Mouse (Mus musculus) layer of hippocampus, adult 9-10 months (tissue): ENCODE data around the gene Lrrtm3.

Experiments used
- DNase-seq: peaks from one replicate; pipeline ENCODE4 v3.0.0; 2022; ENCODE audit warnings: low spot score

Gene Lrrtm3

DNA sequence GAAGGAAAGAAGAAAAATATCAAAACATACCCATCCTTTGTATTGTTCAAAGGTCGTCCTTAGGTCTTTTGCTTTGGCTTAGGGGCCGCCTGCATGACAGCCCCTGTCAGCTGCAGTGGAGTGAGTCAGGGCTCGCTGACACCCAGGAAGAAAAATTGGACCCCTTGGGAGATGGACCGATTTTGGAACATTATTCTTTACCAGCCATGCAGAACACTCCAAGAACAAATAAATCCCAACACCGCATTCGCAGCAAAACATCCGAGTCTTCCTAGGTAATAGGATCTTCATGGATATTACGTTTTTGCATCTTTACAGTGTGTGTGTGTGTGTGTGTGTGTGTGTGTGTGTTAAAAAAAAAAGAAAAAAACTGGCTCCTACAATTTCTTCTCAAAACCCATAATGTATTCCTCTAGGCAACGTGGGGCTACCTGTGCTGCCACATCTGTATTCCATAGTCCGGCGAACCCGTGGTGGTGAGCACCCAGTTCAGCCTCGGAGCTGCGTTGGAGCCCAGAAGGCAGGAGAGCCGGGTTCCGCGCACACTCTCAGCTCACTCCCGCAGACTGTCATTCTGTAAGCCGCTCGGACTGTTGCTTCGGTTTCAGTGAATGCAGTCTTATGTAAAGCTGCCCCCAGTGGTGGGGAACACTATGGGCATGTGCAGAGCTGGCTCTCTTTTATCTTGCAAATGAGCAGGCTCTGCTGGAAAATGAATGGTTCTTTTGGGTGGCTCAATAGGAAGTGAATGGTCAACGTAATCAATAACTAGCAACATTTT lies at the start of gene Lrrtm3:
Gene Lrrtm3, minus strand, starts transcription at position 598 of the 781 bp plus-strand sequence.
- DNase-seq = peak; percentile 65

DNA sequence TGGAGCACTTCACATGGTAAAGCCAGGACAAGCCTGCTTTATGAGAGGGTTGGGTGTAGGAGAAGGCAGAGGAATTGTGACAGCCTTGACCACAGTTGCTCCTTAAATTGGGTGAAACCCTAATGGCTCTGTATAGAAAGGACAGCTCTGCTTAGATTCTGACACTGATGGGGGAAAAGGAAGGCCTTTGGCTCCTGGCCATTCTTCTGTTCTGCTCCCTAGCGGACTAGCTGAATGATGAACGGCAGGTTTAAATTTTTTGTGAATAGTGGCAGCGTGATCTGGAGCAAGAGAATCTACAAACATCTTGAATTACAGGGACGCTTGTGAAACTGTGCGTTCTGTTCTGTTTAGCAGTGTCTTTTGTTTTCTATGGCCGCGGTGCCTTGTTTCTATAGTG lies 45.4 kb upstream of the Lrrtm3 start:
- no peak for DNase-seq

DNA sequence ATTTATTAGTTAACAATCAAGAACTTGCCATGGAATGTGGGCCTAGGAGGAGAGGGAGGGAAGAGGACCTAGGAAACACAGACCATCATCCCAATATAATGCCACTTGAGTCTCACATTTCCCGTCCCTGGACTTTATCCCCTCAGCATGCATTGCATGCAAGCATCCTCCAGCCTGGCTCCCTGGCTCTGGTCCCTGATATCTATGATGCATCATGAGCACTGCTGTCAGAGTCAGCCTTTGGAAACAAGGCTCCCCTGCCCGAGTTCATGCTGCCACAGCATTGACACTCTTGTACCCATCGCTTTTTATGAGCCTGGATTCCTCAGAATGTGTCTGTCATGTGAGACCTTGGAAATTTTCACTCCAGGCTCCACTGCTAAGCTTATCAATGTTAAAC lies 43.4 kb upstream of the Lrrtm3 start:
- no peak for DNase-seq

DNA sequence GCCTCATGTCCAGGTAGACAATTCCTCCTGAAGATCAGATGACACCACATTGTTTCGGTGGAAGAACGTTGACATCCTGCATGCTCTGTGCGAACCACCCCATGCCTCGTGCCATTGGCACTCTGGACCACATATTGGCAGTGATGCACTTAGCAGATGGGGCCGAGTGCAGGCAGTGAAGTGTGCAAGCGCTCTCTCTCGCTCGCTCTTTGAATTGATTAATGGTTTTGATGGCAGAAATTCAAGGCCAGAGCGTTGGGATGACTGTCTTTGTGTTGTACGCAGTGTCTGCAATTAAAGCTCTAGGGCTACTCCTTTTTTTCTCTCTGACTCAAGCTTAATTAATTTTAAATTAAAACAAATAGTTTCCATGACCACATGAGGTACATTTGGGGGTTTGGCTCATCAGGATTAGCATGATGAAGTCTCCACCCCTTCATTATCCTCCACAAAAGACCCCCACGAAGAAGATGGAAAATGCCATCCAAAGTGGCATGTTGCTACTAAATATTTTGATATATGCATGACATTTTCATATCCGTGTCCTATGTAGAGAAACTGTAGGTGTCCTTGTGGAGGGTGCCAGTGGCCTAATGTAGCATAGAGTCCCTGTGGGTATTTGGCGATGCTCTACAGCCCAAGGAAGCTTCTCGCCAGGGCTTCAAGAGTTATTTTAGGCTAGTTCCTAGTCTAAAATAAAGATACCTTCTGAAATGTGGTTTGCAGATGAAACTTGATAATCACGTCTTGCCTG lies 40.5 kb upstream of the Lrrtm3 start:
- no peak for DNase-seq

- DNase-seq = no peak
These were observed 28.8 kb upstream of the Lrrtm3 start for GRCm38 (mm10) chr10:64118833-64119232.

DNA sequence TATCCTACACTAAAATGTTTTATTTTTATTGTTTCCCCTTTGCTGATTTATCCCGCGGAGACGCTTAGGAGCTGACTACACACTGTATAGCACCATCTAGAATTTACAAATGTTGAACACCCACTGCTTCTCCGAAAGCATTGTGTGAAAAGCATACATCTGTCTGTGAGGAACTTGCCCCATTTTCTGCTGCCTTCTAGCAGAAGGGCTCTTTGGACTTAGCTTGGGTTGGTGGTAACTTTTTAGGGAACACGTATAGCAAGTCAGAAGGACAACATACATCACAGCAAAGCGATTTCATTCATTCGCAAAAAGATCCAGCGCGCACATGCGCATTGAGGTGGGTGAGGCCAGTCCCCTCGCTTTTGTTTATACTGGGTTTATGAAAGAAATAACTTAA lies 25.2 kb upstream of the Lrrtm3 start:
- DNase-seq = no peak

- no peak for DNase-seq
These were observed 6.5 kb upstream of the Lrrtm3 start for GRCm38 (mm10) chr10:64096532-64096931.

- DNase-seq = no peak
These were observed 1.2 kb downstream of the Lrrtm3 start for GRCm38 (mm10) chr10:64088774-64089460.

GRCm38 (mm10) chr10:64087936-64088773 lies 1.9 kb downstream of the Lrrtm3 start:
- DNase-seq = no peak

- no peak for DNase-seq
These were observed 2.6 kb downstream of the Lrrtm3 start for GRCm38 (mm10) chr10:64087521-64087920.

GRCm38 (mm10) chr10:64086567-64087391 lies 3.3 kb downstream of the Lrrtm3 start:
- DNase-seq = no peak

GRCm38 (mm10) chr10:64086183-64086566 lies 3.9 kb downstream of the Lrrtm3 start:
- DNase-seq = no peak

DNA sequence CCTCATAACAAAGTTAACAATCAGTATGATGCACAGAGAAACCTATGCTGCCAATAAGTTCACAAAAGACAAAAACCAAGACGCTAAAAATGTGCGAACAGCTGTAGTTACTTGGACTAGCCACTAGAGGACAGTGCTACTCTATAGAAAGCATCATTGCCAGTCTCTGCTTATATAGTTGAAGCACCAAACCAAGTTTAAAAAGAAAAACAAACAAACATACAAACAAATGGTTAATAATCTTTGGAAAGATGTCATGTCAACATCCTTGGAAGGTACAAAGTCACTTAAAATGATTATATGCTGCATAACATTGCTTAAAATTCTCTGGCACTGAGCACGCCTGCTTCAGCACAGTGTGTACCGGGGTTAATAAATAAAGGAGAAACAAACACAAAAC lies 5.6 kb downstream of the Lrrtm3 start:
- peak; percentile 45 for DNase-seq

- peak; percentile 11 for DNase-seq
These were observed 6.3 kb downstream of the Lrrtm3 start for GRCm38 (mm10) chr10:64083813-64084212.

- no peak for DNase-seq
These were observed 7.7 kb downstream of the Lrrtm3 start for GRCm38 (mm10) chr10:64082345-64082744.

- DNase-seq = no peak
These were observed 13.5 kb downstream of the Lrrtm3 start for GRCm38 (mm10) chr10:64076410-64077052.

DNA sequence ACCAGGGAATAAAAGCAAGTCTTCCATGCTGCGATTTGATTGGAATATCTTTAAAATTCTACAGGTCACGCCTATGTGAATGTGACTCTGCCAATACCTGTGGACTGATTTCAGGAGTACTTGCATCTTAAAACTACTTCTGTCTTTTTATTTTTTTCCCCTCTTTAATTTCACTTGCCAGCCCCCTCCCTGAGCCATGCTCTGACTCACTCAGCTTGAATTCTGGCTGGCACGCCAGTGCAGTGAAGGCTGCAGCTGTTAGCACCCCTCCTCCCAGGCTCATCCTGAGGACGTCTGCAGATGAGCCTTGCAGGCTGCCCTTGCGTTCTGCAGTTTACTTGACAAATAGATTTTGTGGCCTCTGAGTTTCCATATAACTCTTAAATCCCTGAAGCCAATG lies 14.1 kb downstream of the Lrrtm3 start:
- peak; percentile 17 for DNase-seq

DNA sequence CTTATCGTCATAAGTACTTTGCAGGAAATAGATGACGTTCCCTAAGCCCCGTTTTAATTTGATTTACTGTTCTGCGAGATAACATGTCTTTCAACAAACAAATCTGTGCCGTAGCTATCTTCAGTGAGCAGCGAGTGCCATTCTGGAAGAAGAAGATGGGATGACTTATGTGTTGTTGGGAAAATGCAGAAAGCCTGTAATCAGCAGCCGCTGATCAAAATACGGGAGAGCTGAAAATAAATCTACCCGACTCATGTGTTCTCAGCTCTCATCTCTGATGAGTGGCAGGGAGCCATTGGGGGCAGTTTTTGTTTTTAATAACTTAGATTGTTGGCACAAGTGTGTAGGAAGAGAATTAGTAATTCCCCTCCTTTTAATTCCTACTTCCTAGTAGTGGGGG lies 26.4 kb downstream of the Lrrtm3 start:
- no peak for DNase-seq

GRCm38 (mm10) chr10:64049946-64050345 lies 40.1 kb downstream of the Lrrtm3 start:
- no peak for DNase-seq

GRCm38 (mm10) chr10:64049151-64049550 lies 40.9 kb downstream of the Lrrtm3 start:
- DNase-seq = no peak

GRCm38 (mm10) chr10:64041892-64042291 lies 48.2 kb downstream of the Lrrtm3 start:
- DNase-seq = no peak
